In genomic region chr2:30772581-30773312, GRCm38 (mm10) we compare ENCODE assay signal across 8 mouse cellular contexts. TPM values are rescaled to one million over a fixed set of nuclear protein-coding genes. Genes with fewer than 3 reads are reported as not detected.
DNase-seq lines count a peak whose midpoint lies in the region; ATAC-seq and TF ChIP-seq lines count a peak whose summit lies in the region.

No protein-coding gene starts in this region.

- no peak overlapping the region for H3K9ac ChIP-seq in forebrain, postnatal 0 days
- H3K9ac ChIP-seq in intestine, postnatal 0 days (ENCODE audit: low read depth, low read length), result no peak overlapping the region
- H3K9ac ChIP-seq in lung, postnatal 0 days (replicated peaks; ENCODE audit: low read depth), result no peak overlapping the region

- no peaks in the 10 kb centered on the region for H3K27me3 ChIP-seq in forebrain, postnatal 0 days (ENCODE audit: insufficient read depth, low read length)
- H3K27me3 ChIP-seq in intestine, postnatal 0 days (replicated peaks; ENCODE audit: control insufficient read depth, insufficient read depth, low read length), result no peaks in the 10 kb centered on the region; the same call in 1 of the 2 replicates
- no peaks in the 10 kb centered on the region for H3K27me3 ChIP-seq in lung, postnatal 0 days (replicated peaks; ENCODE audit: insufficient read depth, low read length)

- H3K9me3 ChIP-seq in forebrain, postnatal 0 days (ENCODE audit: low read length), result no peaks in the 10 kb centered on the region
- H3K9me3 ChIP-seq in intestine, postnatal 0 days (ENCODE audit: control insufficient read depth), result no peaks in the 10 kb centered on the region
- H3K9me3 ChIP-seq in lung, postnatal 0 days (ENCODE audit: low read length), result no peaks in the 10 kb centered on the region

- H3K4me1 ChIP-seq in forebrain, postnatal 0 days (ENCODE audit: insufficient read depth), result peaks cover 11% of the 10 kb centered on the region
- peaks cover 5% of the 10 kb centered on the region; the same call in 1 of the 2 replicates for H3K4me1 ChIP-seq in intestine, postnatal 0 days (replicated peaks; ENCODE audit: control insufficient read depth, insufficient read depth, low read length)
- peaks cover 15% of the 10 kb centered on the region for H3K4me1 ChIP-seq in lung, postnatal 0 days (ENCODE audit: insufficient read depth, low read depth, low read length)

- H3K4me2 ChIP-seq in forebrain, postnatal 0 days (ENCODE audit: low read depth), result no peak overlapping the region
- no peak overlapping the region for H3K4me2 ChIP-seq in intestine, postnatal 0 days (replicated peaks; ENCODE audit: low read depth)
- 0 out of 2 replicates have a peak overlapping the region, but pooled peaks have one; percentile 8 for H3K4me2 ChIP-seq in lung, postnatal 0 days (replicated peaks; ENCODE audit: low read depth, low read length)

- H3K36me3 ChIP-seq in forebrain, postnatal 0 days (ENCODE audit: insufficient read depth), result no peaks in the 10 kb centered on the region
- no peaks in the 10 kb centered on the region for H3K36me3 ChIP-seq in intestine, postnatal 0 days (ENCODE audit: control insufficient read depth, insufficient read depth)
- H3K36me3 ChIP-seq in lung, postnatal 0 days (ENCODE audit: insufficient read depth, low read length), result no peaks in the 10 kb centered on the region

- peak; percentile 91 for DNase-seq in 416B (ENCODE audit: low read depth)
- peak; percentile 62 to 69 for DNase-seq in adrenal gland, postnatal 36 days
- no peak for DNase-seq in forebrain, postnatal 0 days
- peak; percentile 83 for DNase-seq in lung, postnatal 0 days (ENCODE audit: low spot score)
- DNase-seq in cerebellum, postnatal 14 days, result no peak
- no peak for DNase-seq in frontal cortex, adult 2 months (ENCODE audit: extremely low spot score in 1 of 2, low spot score in 1 of 2)
- no peak for DNase-seq in natural killer cell, adult 2 months (ENCODE audit: low spot score in 2 of 2)

- no peak for ATAC-seq in forebrain, postnatal 0 days
- ATAC-seq in intestine, postnatal 0 days, result no peak
- peak; percentile 82 for ATAC-seq in lung, postnatal 0 days

- no peak for TF ChIP-seq CTCF in forebrain, postnatal 0 days (IDR thresholded peaks at IDR 0.05; ENCODE audit: low read depth)
- TF ChIP-seq CTCF in intestine, postnatal 0 days (IDR thresholded peaks at IDR 0.05; ENCODE audit: low read depth), result no peak
- TF ChIP-seq CTCF in lung, postnatal 0 days (IDR thresholded peaks at IDR 0.05), result peak; percentile 12; the same call in 1 of the 2 replicates

- no peak overlapping the region for H3K4me3 ChIP-seq in forebrain, postnatal 0 days (ENCODE audit: low read depth, low read length)
- H3K4me3 ChIP-seq in intestine, postnatal 0 days (ENCODE audit: low read depth, low read length), result no peak overlapping the region
- H3K4me3 ChIP-seq in lung, postnatal 0 days (ENCODE audit: low read depth, low read length), result no peak overlapping the region

- 0 out of 2 replicates have a peak overlapping the region, but pooled peaks have one; percentile 84 for H3K27ac ChIP-seq in forebrain, postnatal 0 days (ENCODE audit: low read depth, low read length)
- 0 out of 2 replicates have a peak overlapping the region, but pooled peaks have one; percentile 21 for H3K27ac ChIP-seq in intestine, postnatal 0 days (ENCODE audit: low read depth, low read length)
- peak overlapping the region; percentile 86 for H3K27ac ChIP-seq in lung, postnatal 0 days (ENCODE audit: low read length)

- 48% methylated on average over 15 of the region's 15 CpGs for WGBS in forebrain, postnatal 0 days
- WGBS in intestine, postnatal 0 days, result 43% methylated on average over 14 of the region's 15 CpGs
- WGBS in lung, postnatal 0 days, result 31% methylated on average over 15 of the region's 15 CpGs

- TF ChIP-seq EP300 in lung, postnatal 0 days (IDR thresholded peaks at IDR 0.05), result peak; percentile 85

RNA-seq across cellular contexts. Expression of gene 1700001O22Rik, which starts 30.7 kb away (rescaled TPM):
- 1 to 10 TPM in 1 of 2 experiments, under 1 TPM in 1; 0.99 to 2.8 TPM for total RNA-seq in adrenal gland, postnatal 36 days (2021)
- total RNA-seq in forebrain, postnatal 0 days (2014; rRNA removed), result 0.77 and 1.8 TPM in 2 replicates
- 1.4 and 1.5 TPM in 2 replicates for polyA plus RNA-seq in forebrain, postnatal 0 days (2015; fragmentation: Nextera tagmentation; extraction: Ambion mirVana)
- 0.58 and 0.60 TPM in 2 replicates for polyA plus RNA-seq in intestine, postnatal 0 days (2015; fragmentation: Nextera tagmentation; extraction: Ambion mirVana)
- polyA plus RNA-seq in lung, postnatal 0 days (2015; fragmentation: Nextera tagmentation; extraction: Ambion mirVana), result 0.47 and 0.94 TPM in 2 replicates
- polyA plus RNA-seq in frontal cortex, adult 2 months (2012; rRNA removed), result 10.8 and 12.3 TPM in 2 replicates

RNA-seq across cellular contexts. Expression of gene Ntmt1, which starts 34.9 kb away (rescaled TPM):
- total RNA-seq in adrenal gland, postnatal 36 days (2021), result 10 to 100 TPM; 49.6 to 52.2 TPM
- 87.6 and 105 TPM in 2 replicates for total RNA-seq in forebrain, postnatal 0 days (2014; rRNA removed)
- polyA plus RNA-seq in forebrain, postnatal 0 days (2015; fragmentation: Nextera tagmentation; extraction: Ambion mirVana), result 106 and 107 TPM in 2 replicates
- 45.3 and 50.5 TPM in 2 replicates for polyA plus RNA-seq in intestine, postnatal 0 days (2015; fragmentation: Nextera tagmentation; extraction: Ambion mirVana)
- 49.4 and 50.7 TPM in 2 replicates for polyA plus RNA-seq in lung, postnatal 0 days (2015; fragmentation: Nextera tagmentation; extraction: Ambion mirVana)
- polyA plus RNA-seq in frontal cortex, adult 2 months (2012; rRNA removed), result 40.5 and 48.8 TPM in 2 replicates

RNA-seq across cellular contexts. Expression of gene Asb6, which starts 57.4 kb away (rescaled TPM):
- total RNA-seq in adrenal gland, postnatal 36 days (2021), result 10 to 100 TPM; 23.9 to 27.0 TPM
- total RNA-seq in forebrain, postnatal 0 days (2014; rRNA removed), result 32.7 and 45.2 TPM in 2 replicates
- polyA plus RNA-seq in forebrain, postnatal 0 days (2015; fragmentation: Nextera tagmentation; extraction: Ambion mirVana), result 31.3 and 36.0 TPM in 2 replicates
- 12.9 and 13.0 TPM in 2 replicates for polyA plus RNA-seq in intestine, postnatal 0 days (2015; fragmentation: Nextera tagmentation; extraction: Ambion mirVana)
- polyA plus RNA-seq in lung, postnatal 0 days (2015; fragmentation: Nextera tagmentation; extraction: Ambion mirVana), result 24.9 and 26.1 TPM in 2 replicates
- polyA plus RNA-seq in frontal cortex, adult 2 months (2012; rRNA removed), result 41.2 and 45.1 TPM in 2 replicates

Comparison
In these comparisons a context has a peak if more than half of its experiments do, and no peak if none do; other contexts are left out.
1. DNase-seq: peak in 416B (single experiment), adrenal gland, postnatal 36 days (2 of 2) and lung, postnatal 0 days (single experiment); none in forebrain, postnatal 0 days (single experiment), cerebellum, postnatal 14 days (0 of 2), frontal cortex, adult 2 months (0 of 2) and natural killer cell, adult 2 months (0 of 2).
2. H3K27ac ChIP-seq: peak in every context shown above with its lines; median percentile 86 in lung, postnatal 0 days; 84 in forebrain, postnatal 0 days; 21 in intestine, postnatal 0 days.